In genomic region chr6:40235793-40236470, GRCm38 (mm10) we compare ENCODE assay signal across 9 mouse cellular contexts.
DNase-seq lines count a peak whose midpoint lies in the region; ATAC-seq and TF ChIP-seq lines count a peak whose summit lies in the region.
"Had no signal": no experiment of that assay in that cellular context is flagged by ENCODE, and none has a peak within 500 bp of the region (broad histone marks: within the 10 kb centered on the region; RNA-seq: fewer than 3 reads in every experiment).

No protein-coding gene starts in this region.

- no peaks in the 10 kb centered on the region for H3K27me3 ChIP-seq in heart, embryonic 12.5 days (replicated peaks)
- no peaks in the 10 kb centered on the region for H3K27me3 ChIP-seq in heart, postnatal 0 days (ENCODE audit: control insufficient read depth, insufficient read depth, low read length)

- peak; percentile 79 for TF ChIP-seq CTCF in heart, postnatal 0 days (IDR thresholded peaks at IDR 0.05; ENCODE audit: low read depth)

- peak; percentile 91 for DNase-seq in heart, adult 11 months
- DNase-seq in adrenal gland, adult 8-10 months, result peak; percentile 26
- DNase-seq in embryo, embryonic 11.5 days (ENCODE audit: low read depth, low spot score), result peak; percentile 58
- peak; percentile 36 for DNase-seq in heart, postnatal 0 days (ENCODE audit: low spot score)
- DNase-seq in layer of hippocampus, postnatal 25 days (ENCODE audit: extremely low spot score in 1 of 2, low spot score in 1 of 2), result peak; percentile 73 to 93
- peak; percentile 18 to 20 for DNase-seq in spleen, postnatal 36 days (ENCODE audit: low spot score in 2 of 2)

- no peaks in the 10 kb centered on the region for H3K9me3 ChIP-seq in heart, embryonic 12.5 days (replicated peaks)
- no peaks in the 10 kb centered on the region for H3K9me3 ChIP-seq in heart, postnatal 0 days (replicated peaks; ENCODE audit: control insufficient read depth, low read length)

- no peaks in the 10 kb centered on the region for H3K36me3 ChIP-seq in heart, embryonic 12.5 days
- no peaks in the 10 kb centered on the region for H3K36me3 ChIP-seq in heart, postnatal 0 days (replicated peaks; ENCODE audit: control insufficient read depth, insufficient read depth, low read length)

- H3K9ac ChIP-seq in heart, embryonic 12.5 days, result no peak overlapping the region
- no peak overlapping the region for H3K9ac ChIP-seq in heart, postnatal 0 days (replicated peaks; ENCODE audit: low read depth, low read length)

- 35% methylated on average over 10 of the region's 10 CpGs for WGBS in heart, embryonic 12.5 days
- WGBS in heart, postnatal 0 days, result 32% methylated on average over 10 of the region's 10 CpGs

- no peak overlapping the region for H3K4me3 ChIP-seq in heart, embryonic 12.5 days
- H3K4me3 ChIP-seq in heart, postnatal 0 days (ENCODE audit: low read depth, low read length), result no peak overlapping the region
- H3K4me3 ChIP-seq: myocyte had no signal

- H3K4me2 ChIP-seq in heart, embryonic 12.5 days, result no peak overlapping the region
- H3K4me2 ChIP-seq in heart, postnatal 0 days (ENCODE audit: low read depth, low read length), result no peak overlapping the region

- ATAC-seq in heart, embryonic 12.5 days (ENCODE audit: insufficient number of reproducible peaks, low FRiP score), result no peak
- no peak for ATAC-seq in heart, postnatal 0 days (ENCODE audit: insufficient read depth, low read depth)
- peak; percentile 69; the same call in 1 of the 2 replicates for ATAC-seq in megakaryocyte-erythroid progenitor cell, adult 5-6 weeks (replicated peaks; ENCODE audit: low FRiP score, low TSS enrichment, poor library complexity, severe bottlenecking)

- H3K4me1 ChIP-seq in heart, embryonic 12.5 days (replicated peaks), result no peaks in the 10 kb centered on the region
- no peaks in the 10 kb centered on the region for H3K4me1 ChIP-seq in heart, postnatal 0 days (ENCODE audit: control insufficient read depth, insufficient read depth)

- H3K27ac ChIP-seq in heart, embryonic 12.5 days (ENCODE audit: poor library complexity, severe bottlenecking), result no peak overlapping the region
- H3K27ac ChIP-seq in heart, postnatal 0 days (ENCODE audit: low read depth), result no peak overlapping the region

- TF ChIP-seq EP300 in heart, postnatal 0 days (IDR thresholded peaks at IDR 0.05; ENCODE audit: low read depth), result no peak

Comparison
In these comparisons a context has a peak if more than half of its experiments do, and no peak if none do; other contexts are left out.
1. DNase-seq: peak in every context shown above with its lines; median percentile 91 in heart, adult 11 months; 83 in layer of hippocampus, postnatal 25 days; 58 in embryo, embryonic 11.5 days; 36 in heart, postnatal 0 days; 26 in adrenal gland, adult 8-10 months; 19 in spleen, postnatal 36 days.